Mouse (Mus musculus) embryo, embryonic 11.5 days (tissue): ENCODE data around the gene Fmnl1.

Experiments
- DNase-seq: peaks from one replicate; pipeline ENCODE4 v3.0.0-alpha.2; 2012; ENCODE audit warnings: low read depth, low spot score

The Fmnl1 gene

GRCm38 (mm10) chr11:103170494-103171285, at the start of gene Fmnl1:
Fmnl1 (plus strand) TSS chr11:103171107.
- no peak for DNase-seq

- DNase-seq, result no peak
These were observed 39.0 kb upstream of the Fmnl1 start, which contains the start of gene Hexim2 for GRCm38 (mm10) chr11:103131701-103132575. Hexim2 (plus strand) TSS chr11:103132429.

GRCm38 (mm10) chr11:103132576-103133455, 38.1 kb upstream of the Fmnl1 start:
- DNase-seq, result peak; percentile 100

GRCm38 (mm10) chr11:103133456-103134185, 37.3 kb upstream of the Fmnl1 start:
- DNase-seq, result no peak

GRCm38 (mm10) chr11:103134221-103134620, 36.7 kb upstream of the Fmnl1 start:
- no peak for DNase-seq

GRCm38 (mm10) chr11:103136039-103136577, 34.8 kb upstream of the Fmnl1 start:
- no peak for DNase-seq

- no peak for DNase-seq
These were observed 30.8 kb upstream of the Fmnl1 start for GRCm38 (mm10) chr11:103139951-103140762.

GRCm38 (mm10) chr11:103140763-103141100, 30.2 kb upstream of the Fmnl1 start:
- DNase-seq, result no peak

- no peak for DNase-seq
These were observed 29.6 kb upstream of the Fmnl1 start for GRCm38 (mm10) chr11:103141101-103141943.

- no peak for DNase-seq
These were observed 29.0 kb upstream of the Fmnl1 start for GRCm38 (mm10) chr11:103141944-103142255.

GRCm38 (mm10) chr11:103142441-103143182, 28.3 kb upstream of the Fmnl1 start:
- peak; percentile 31 for DNase-seq

GRCm38 (mm10) chr11:103144309-103145285, 26.3 kb upstream of the Fmnl1 start:
- DNase-seq, result no peak

- no peak for DNase-seq
These were observed 24.5 kb upstream of the Fmnl1 start for GRCm38 (mm10) chr11:103146386-103146785.

- no peak for DNase-seq
These were observed 23.1 kb upstream of the Fmnl1 start for GRCm38 (mm10) chr11:103147766-103148165.

GRCm38 (mm10) chr11:103149771-103150170, 21.1 kb upstream of the Fmnl1 start:
- DNase-seq, result no peak

GRCm38 (mm10) chr11:103158621-103159478, 12.1 kb upstream of the Fmnl1 start:
- peak; percentile 82 for DNase-seq
